Mouse (Mus musculus): ENCODE data around the gene Nr2c1. TPM values are rescaled to one million over a fixed set of nuclear protein-coding genes. Genes with fewer than 3 reads are reported as not detected.

Nr2c1 gene
- polyA plus RNA-seq, 1 experiment from 2014 or later: 12.3 TPM

DNA sequence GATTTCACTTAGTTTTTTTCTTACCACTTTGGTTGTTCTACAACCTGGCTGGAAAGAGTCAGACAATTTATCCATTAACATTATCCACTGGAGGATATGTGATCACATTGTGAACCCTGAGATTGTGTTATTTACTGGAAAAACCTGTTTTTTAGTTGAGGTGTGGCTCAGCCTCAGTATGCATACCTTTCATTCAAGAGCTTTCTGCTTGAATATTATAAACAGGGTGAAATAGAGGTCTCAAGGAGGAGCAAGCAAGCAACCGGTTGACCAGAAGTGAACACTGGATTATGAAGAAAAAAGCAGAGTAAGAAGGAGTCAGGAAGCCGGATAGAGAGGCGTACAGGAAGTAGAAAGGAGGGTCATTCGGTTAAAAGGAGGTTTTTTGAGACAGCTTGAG is 3.7 kb downstream of the Nr2c1 start:
- Histone ChIP-seq H3K36me3 (peaks cover 31% of the 10 kb centered on the region), H3K4me3 (no peak overlapping the region), H3K27ac (replicated peaks) (no peak overlapping the region), H3K27me3 (ENCODE audit: low read depth, poor library complexity, severe bottlenecking) (no peaks in the 10 kb centered on the region), H3K4me1 (peaks cover 26% of the 10 kb centered on the region), H3K9me3 (replicated peaks) (no peaks in the 10 kb centered on the region)
- WGBS: 88% methylated on average over 4 of the region's 4 CpGs
- no peak for DNase-seq (ENCODE audit: low spot score)

DNA sequence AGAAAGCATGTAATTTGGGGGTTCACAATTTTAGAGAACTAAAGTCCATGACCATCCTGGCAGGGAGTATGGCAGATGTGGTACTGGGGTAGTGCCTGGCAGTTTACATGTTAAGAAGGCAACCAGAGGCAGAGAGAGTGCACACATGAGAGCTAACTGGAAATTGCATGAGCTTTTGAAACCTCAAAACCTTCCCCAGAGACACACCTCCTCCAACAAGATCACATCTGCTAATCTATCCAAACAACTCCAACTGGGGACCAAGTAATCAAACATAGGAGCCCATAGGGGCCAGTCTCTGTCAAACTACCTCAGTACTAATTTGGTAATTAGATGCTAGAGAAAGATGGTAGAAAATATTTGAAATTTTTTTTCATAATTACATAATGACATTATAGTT is 6.0 kb downstream of the Nr2c1 start:
- peaks cover 53% of the 10 kb centered on the region for H3K36me3 ChIP-seq
- no peak for DNase-seq (ENCODE audit: low spot score)
- H3K27ac ChIP-seq (replicated peaks): no peak overlapping the region
- H3K4me3 ChIP-seq: no peak overlapping the region
- no peaks in the 10 kb centered on the region for H3K9me3 ChIP-seq (replicated peaks)
- no peaks in the 10 kb centered on the region for H3K27me3 ChIP-seq (ENCODE audit: low read depth, poor library complexity, severe bottlenecking)
- H3K4me1 ChIP-seq: peaks cover 12% of the 10 kb centered on the region

DNA sequence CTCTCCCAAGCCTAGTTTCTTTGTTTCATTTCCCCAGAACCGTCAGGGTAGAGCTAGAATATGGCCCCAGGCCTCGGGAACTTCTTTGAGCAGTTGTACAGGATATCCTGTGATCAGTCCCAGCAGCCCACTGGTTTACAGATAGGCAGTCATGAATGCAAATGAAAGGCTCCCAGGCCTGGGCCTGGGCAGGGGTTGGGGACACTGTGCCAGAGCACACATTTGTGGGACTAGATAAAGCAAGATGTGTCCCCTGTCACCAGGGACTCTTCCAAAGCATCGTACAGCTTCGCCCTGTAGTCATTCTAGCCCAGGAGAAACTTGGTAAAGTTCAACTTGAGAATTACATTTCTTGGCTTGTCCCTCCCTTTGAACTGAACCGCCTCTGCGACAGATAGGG is 11.1 kb downstream of the Nr2c1 start:
- Histone ChIP-seq H3K9me3 (replicated peaks) (no peaks in the 10 kb centered on the region), H3K27ac (replicated peaks) (no peak overlapping the region), H3K4me1 (no peaks in the 10 kb centered on the region), H3K4me3 (no peak overlapping the region), H3K36me3 (peaks cover 83% of the 10 kb centered on the region), H3K27me3 (ENCODE audit: low read depth, poor library complexity, severe bottlenecking) (no peaks in the 10 kb centered on the region)
- no peak for DNase-seq (ENCODE audit: low spot score)
- 93% methylated on average over 6 of the region's 6 CpGs for WGBS

DNA sequence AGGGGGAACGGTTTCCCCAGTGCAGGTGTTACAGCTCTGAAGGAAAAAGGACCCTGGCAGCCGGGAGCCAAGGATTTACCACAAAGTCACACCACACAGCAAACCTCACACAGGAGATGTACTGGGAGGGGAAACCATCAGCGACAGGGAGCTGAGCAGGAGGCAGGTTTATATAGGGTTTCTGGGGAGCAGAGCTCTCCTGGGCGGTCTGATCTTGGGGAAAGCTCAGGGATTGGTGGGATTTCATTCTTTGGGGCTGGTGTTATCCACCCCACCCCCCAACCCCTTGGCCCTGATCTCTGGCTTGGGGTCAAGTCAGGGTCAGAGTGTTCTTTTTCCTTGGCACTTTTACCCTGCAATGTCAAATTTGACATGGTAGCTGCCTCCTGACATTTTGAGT is 11.6 kb downstream of the Nr2c1 start:
- 88% methylated on average over 4 of the region's 4 CpGs for WGBS
- no peaks in the 10 kb centered on the region for H3K27me3 ChIP-seq (ENCODE audit: low read depth, poor library complexity, severe bottlenecking)
- no peaks in the 10 kb centered on the region for H3K9me3 ChIP-seq (replicated peaks)
- H3K27ac ChIP-seq (replicated peaks): no peak overlapping the region
- H3K36me3 ChIP-seq: peaks cover 88% of the 10 kb centered on the region
- no peaks in the 10 kb centered on the region for H3K4me1 ChIP-seq
- no peak overlapping the region for H3K4me3 ChIP-seq
- no peak for DNase-seq (ENCODE audit: low spot score)

DNA sequence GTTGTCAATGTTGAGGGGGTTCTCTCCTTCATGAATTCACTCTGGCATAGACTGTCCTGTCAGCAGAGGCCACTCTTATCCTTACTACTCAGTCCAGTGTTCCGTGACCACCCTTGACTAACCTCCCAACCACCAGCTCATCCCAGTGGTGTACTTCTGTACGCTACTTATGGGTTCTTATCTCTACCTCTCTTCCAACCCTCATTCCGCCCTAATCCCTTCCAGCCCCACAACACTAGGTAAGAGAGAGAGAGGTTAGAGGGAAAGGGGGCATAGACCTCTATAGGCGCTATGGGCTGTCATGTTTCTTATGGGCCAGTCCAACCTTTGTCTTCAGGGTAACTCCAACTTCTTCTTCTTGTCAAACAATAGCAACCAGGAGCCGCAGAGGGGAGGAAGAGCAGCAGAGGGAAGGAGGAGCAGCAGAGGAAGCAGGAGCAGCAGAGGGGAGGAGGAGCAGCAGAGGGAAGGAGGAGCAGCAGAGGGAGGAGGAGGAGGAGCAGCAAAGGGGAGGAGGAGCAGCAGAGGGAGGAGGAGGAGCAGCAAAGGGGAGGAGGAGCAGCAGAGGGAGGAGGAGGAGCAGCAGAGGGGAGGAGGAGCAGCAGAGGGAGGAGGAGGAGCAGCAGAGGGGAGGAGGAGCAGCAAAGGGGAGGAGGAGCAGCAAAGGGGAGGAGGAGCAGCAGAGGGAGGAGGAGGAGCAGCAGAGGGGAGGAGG is 13.4 kb downstream of the Nr2c1 start:
- no peak overlapping the region for H3K4me3 ChIP-seq
- H3K4me1 ChIP-seq: no peaks in the 10 kb centered on the region
- no peaks in the 10 kb centered on the region for H3K27me3 ChIP-seq (ENCODE audit: low read depth, poor library complexity, severe bottlenecking)
- WGBS: 89% methylated on average over 5 of the region's 5 CpGs
- H3K27ac ChIP-seq (replicated peaks): no peak overlapping the region
- no peak for DNase-seq (ENCODE audit: low spot score)
- peaks cover 89% of the 10 kb centered on the region for H3K36me3 ChIP-seq
- H3K9me3 ChIP-seq (replicated peaks): no peaks in the 10 kb centered on the region

DNA sequence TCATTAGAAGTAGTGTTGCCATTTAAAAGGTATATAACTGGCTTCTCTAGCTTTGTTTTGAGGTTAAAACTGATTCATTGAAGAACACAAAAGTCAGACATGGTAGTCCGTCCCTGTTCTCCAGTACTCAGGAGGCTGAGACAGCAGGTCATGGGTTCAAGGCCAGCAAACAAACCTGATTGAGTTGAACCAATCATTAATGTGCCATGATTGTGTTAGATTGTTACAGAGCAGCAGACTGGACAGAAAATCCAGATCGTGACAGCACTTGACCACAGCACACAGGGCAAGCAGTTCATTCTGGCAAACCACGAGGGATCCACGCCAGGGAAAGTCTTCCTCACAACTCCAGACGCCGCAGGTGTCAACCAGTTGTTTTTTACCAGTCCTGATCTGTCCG is 14.2 kb downstream of the Nr2c1 start:
- WGBS: 96% methylated on average over 7 of the region's 7 CpGs
- DNase-seq (ENCODE audit: low spot score): no peak
- Histone ChIP-seq H3K4me1 (no peaks in the 10 kb centered on the region), H3K4me3 (no peak overlapping the region), H3K9me3 (replicated peaks) (no peaks in the 10 kb centered on the region), H3K27ac (replicated peaks) (no peak overlapping the region), H3K27me3 (ENCODE audit: low read depth, poor library complexity, severe bottlenecking) (no peaks in the 10 kb centered on the region), H3K36me3 (peaks cover 90% of the 10 kb centered on the region)

DNA sequence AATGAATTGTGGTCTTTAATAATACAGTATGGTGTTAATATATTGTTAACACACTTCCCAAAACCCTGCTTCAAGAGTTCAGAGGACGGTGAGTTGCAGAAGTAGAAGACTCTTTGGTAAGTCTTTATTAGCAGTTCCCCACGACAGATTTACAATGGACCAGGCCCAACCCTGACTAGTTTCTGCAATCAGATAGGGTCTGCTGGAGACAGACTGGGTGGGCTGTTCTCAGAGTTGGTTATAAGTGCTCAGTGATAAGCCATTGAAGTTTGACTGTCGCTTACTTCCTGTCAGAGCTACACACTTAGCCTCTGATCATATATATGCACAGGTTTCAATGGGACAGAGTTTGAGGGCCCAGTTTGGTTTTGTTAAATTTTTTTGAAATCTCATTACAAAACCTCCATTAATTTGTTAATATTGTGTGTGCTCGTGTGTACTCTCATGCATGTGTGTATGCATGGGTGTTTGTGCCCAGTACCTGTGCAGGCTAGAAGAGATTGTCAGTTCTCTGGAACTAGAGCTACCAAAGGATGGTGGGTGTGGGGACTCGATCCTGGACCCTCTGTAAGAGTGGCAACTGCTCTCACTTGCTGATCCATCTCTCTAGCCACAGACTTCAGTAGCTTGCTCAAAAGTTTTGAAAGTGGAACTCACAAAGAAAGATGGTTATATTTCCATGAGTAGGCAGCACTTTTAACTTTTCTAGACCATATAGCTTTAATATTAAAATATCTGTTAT is 16.5 kb downstream of the Nr2c1 start:
- peaks cover 90% of the 10 kb centered on the region for H3K36me3 ChIP-seq
- H3K4me3 ChIP-seq: no peak overlapping the region
- no peaks in the 10 kb centered on the region for H3K9me3 ChIP-seq (replicated peaks)
- 81% methylated on average over 5 of the region's 5 CpGs for WGBS
- no peak for DNase-seq (ENCODE audit: low spot score)
- H3K27me3 ChIP-seq (ENCODE audit: low read depth, poor library complexity, severe bottlenecking): no peaks in the 10 kb centered on the region
- H3K4me1 ChIP-seq: no peaks in the 10 kb centered on the region
- H3K27ac ChIP-seq (replicated peaks): no peak overlapping the region

DNA sequence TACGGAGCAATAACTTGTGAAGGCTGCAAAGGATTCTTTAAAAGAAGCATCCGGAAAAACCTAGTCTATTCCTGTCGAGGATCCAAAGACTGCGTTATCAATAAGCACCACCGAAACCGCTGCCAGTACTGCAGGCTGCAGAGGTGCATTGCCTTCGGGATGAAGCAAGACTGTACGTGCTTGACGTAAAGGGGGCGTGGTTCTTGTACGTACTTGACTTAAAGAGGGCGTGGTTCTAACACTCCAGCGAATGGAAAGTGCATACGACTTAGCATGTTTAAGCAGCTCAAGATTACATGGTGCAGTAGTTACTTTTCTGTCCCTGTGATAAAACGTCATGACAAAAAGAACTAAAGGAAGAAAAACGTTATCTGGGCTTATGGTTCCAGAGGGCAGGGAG is 17.6 kb downstream of the Nr2c1 start:
- Histone ChIP-seq H3K9me3 (replicated peaks) (peaks cover 8% of the 10 kb centered on the region; the same call in 1 of the 2 replicates), H3K27me3 (ENCODE audit: low read depth, poor library complexity, severe bottlenecking) (no peaks in the 10 kb centered on the region), H3K4me3 (no peak overlapping the region), H3K36me3 (peaks cover 90% of the 10 kb centered on the region), H3K27ac (replicated peaks) (no peak overlapping the region), H3K4me1 (no peaks in the 10 kb centered on the region)
- DNase-seq (ENCODE audit: low spot score): no peak
- WGBS: 91% methylated on average over 16 of the region's 16 CpGs

DNA sequence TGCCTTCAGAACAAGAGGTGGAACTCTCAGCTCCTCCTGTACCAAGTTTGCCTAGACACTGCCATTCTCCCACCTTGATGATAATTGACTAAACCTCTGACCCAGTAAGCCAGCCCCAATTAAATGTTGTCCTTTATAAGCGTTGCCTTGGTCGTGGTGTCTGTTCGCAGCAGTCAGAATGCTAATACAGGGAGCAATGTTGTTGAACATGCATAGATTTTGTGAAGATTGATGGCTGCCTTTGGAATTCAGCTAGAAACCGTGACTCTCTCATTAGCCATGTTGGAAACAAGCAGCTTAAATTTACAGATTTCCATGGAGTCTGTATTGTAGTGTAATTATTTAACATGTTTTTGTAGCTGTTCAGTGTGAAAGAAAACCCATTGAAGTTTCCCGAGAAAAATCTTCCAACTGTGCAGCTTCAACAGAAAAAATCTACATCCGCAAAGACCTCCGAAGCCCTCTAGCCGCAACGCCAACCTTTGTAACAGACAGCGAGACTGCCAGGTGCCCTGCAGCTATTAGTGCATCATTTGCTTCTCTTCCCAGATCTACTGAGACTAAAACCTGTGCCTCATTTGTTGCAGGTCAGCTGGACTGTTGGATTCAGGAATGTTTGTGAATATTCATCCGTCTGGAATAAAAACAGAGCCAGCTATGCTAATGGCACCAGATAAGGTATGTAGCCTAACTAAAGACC is 19.4 kb downstream of the Nr2c1 start:
- Histone ChIP-seq H3K4me1 (peaks cover 12% of the 10 kb centered on the region), H3K36me3 (peaks cover 90% of the 10 kb centered on the region), H3K27ac (replicated peaks) (no peak overlapping the region), H3K9me3 (replicated peaks) (peaks cover 8% of the 10 kb centered on the region; the same call in 1 of the 2 replicates), H3K27me3 (ENCODE audit: low read depth, poor library complexity, severe bottlenecking) (no peaks in the 10 kb centered on the region), H3K4me3 (no peak overlapping the region)
- WGBS: 93% methylated on average over 11 of the region's 11 CpGs
- DNase-seq (ENCODE audit: low spot score): no peak

DNA sequence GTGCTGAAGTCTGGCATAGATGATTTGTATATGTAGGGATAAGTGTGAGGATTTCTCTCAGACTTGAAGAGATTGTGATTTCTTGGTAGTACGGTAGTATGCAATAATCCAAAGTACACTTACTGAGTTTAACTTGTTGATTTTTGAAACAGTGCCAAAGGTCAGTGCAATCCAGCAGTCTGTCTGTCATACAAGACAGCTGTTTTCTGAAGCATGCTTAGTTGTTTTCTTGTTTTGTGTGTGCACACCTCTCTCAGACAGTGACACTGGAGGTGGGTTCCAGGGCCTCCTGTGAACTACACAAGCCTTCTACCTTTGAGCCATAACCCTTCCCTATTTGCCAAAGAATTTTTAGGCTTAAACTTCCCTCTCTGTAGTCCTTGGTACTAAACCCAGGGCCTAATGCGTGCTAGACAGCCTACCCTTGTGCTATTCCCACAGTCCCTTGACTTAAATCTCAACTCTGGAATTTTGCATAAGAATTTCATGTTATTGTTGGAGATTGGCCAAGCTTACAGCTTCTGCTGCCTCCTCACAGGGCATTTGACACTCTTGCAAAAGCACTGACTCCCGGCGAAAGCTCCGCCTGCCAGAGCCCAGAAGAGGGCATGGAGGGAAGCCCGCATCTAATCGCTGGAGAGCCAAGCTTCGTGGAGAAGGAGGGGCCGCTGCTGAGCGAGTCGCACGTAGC is 23.8 kb downstream of the Nr2c1 start:
- peaks cover 94% of the 10 kb centered on the region for H3K36me3 ChIP-seq
- H3K9me3 ChIP-seq (replicated peaks): peaks cover 8% of the 10 kb centered on the region; the same call in 1 of the 2 replicates
- DNase-seq (ENCODE audit: low spot score): peak; percentile 26
- peaks cover 27% of the 10 kb centered on the region for H3K4me1 ChIP-seq
- H3K27me3 ChIP-seq (ENCODE audit: low read depth, poor library complexity, severe bottlenecking): no peaks in the 10 kb centered on the region
- 48% methylated on average over 12 of the region's 12 CpGs for WGBS
- H3K4me3 ChIP-seq: peak overlapping the region; percentile 11; the same call in 1 of the 2 replicates
- peak overlapping the region; percentile 57 for H3K27ac ChIP-seq (replicated peaks)

DNA sequence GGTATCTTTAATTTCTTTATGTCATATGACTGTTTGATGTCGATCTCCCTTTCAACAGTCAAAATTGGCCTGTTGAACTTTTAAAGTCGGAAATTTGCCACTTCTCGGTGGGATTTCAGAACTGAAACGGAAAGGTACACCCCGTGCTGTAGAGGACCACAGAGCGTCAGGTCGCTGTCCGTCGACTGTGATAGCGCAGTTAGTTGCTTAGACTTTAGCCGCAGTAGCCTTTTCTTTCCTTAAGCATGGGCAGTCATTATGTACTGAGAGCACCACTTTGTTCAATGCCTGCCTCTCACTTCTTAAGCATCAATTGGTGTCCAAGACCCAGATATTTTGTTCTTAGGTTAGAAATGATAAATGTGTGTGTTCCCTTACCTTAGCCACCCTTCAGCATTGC is 24.3 kb downstream of the Nr2c1 start:
- peaks cover 8% of the 10 kb centered on the region; the same call in 1 of the 2 replicates for H3K9me3 ChIP-seq (replicated peaks)
- DNase-seq (ENCODE audit: low spot score): no peak
- peaks cover 27% of the 10 kb centered on the region for H3K4me1 ChIP-seq
- WGBS: 63% methylated on average over 11 of the region's 11 CpGs
- no peaks in the 10 kb centered on the region for H3K27me3 ChIP-seq (ENCODE audit: low read depth, poor library complexity, severe bottlenecking)
- H3K4me3 ChIP-seq: peak overlapping the region; percentile 11; the same call in 1 of the 2 replicates
- peak overlapping the region; percentile 57 for H3K27ac ChIP-seq (replicated peaks)
- peaks cover 95% of the 10 kb centered on the region for H3K36me3 ChIP-seq

DNA sequence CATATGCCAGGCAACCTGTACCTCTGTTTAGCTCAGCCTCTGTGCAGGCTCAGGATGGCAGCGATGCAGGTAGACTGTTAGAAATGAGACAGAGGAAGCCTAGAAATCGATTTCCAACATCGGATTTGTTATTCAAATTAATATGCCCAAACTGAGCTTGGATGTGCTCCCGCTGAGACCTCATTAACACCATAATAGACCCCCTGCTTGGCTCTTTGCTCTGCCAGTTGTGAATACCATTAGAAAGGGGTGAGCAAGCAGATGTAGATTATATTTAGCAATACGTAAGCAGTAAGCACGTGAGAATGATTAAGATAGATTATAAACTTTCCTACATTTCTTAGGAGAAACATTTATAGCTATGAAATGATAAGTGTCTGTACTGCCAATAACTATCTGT is 24.9 kb downstream of the Nr2c1 start:
- WGBS: 26% methylated on average over 6 of the region's 6 CpGs
- peaks cover 27% of the 10 kb centered on the region for H3K4me1 ChIP-seq
- H3K27ac ChIP-seq (replicated peaks): peak overlapping the region; percentile 57
- H3K4me3 ChIP-seq: no peak overlapping the region
- peaks cover 91% of the 10 kb centered on the region for H3K36me3 ChIP-seq
- H3K27me3 ChIP-seq (ENCODE audit: low read depth, poor library complexity, severe bottlenecking): no peaks in the 10 kb centered on the region
- H3K9me3 ChIP-seq (replicated peaks): peaks cover 8% of the 10 kb centered on the region; the same call in 1 of the 2 replicates
- DNase-seq (ENCODE audit: low spot score): no peak
